Comparison of ENCODE assay signal across 19 mouse cellular contexts in the genomic region with DNA sequence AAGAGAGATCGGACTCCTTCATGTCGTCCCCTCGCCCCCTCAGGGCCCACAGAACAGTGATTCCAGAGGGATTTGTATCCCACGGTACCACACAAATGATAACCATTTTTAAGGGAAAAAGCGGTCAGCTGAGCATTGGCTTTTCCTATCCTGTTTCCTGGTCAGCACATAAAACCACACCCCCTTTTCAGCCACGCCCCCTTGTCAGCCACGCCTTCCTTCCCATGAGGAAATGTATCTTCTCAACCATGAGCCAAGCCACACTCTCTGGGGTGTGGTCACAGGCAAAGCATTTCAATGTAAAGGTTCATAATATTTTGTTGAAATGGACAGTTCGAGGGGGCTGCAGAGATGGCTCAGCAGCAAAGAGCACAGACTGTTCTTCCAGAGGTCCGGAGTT.
"Had no signal": no experiment of that assay in that cellular context is flagged by ENCODE, and none has a peak within 500 bp of the region (broad histone marks: within the 10 kb centered on the region; RNA-seq: fewer than 3 reads in every experiment).

No protein-coding gene starts in this region.

- H3K4me2 ChIP-seq: midbrain, embryonic 12.5 days; neural tube, embryonic 13.5 days had no signal

- H3K9ac ChIP-seq: lung, embryonic 14.5 days; midbrain, embryonic 12.5 days; neural tube, embryonic 13.5 days; neural tube, embryonic 15.5 days had no signal

- H3K36me3 ChIP-seq: midbrain, embryonic 10.5 days; midbrain, embryonic 12.5 days; neural tube, embryonic 13.5 days; neural tube, embryonic 15.5 days had no signal

- H3K27ac ChIP-seq: midbrain, embryonic 10.5 days; midbrain, embryonic 12.5 days; neural tube, embryonic 15.5 days had no signal

- H3K4me3 ChIP-seq: midbrain, embryonic 10.5 days; midbrain, embryonic 12.5 days; myocyte; neural tube, embryonic 13.5 days; neural tube, embryonic 15.5 days had no signal

- H3K27me3 ChIP-seq: midbrain, embryonic 12.5 days; neural tube, embryonic 13.5 days; neural tube, embryonic 15.5 days had no signal

- DNase-seq: lung, adult 18-20 months; lung, embryonic 14.5 days; lung, postnatal 10 days; lung, postnatal 4 days; midbrain, embryonic 14.5 days; retina, postnatal 1 day; right cerebral cortex, adult 18-20 months; right cerebral cortex, postnatal 25 days; right cerebral cortex, postnatal 4 days; spleen, adult 18-20 months; thymus, adult 2 months; thymus, postnatal 14 days; thymus, postnatal 36 days had no signal

- H3K4me1 ChIP-seq: midbrain, embryonic 12.5 days had no signal

- ATAC-seq: midbrain, embryonic 16.5 days had no signal

- H3K9me3 ChIP-seq: midbrain, embryonic 10.5 days; midbrain, embryonic 12.5 days; neural tube, embryonic 13.5 days; neural tube, embryonic 15.5 days had no signal
